9 mouse cellular contexts compared by ENCODE assay signal in the genomic region with DNA sequence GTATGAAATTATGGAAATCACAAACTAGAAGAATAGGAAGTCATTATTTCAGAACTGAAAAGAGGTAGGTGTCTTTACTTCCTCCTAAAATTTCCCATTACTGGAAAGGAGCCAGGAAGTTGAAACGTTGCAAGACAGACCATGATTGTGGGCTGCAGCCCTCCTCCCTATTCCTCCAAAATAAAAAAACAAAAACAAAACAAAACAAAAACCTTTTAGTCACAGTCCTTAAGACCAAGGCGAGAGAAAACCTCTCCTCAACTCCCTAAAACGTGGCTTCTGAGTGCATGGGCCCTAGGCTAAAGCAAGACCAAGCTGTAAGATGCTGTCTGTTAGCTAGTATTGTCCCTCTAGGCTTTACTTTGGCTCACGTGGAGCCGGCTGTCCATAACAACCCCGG. TPM values are rescaled to one million over a fixed set of nuclear protein-coding genes. Genes with fewer than 3 reads are reported as not detected.
DNase-seq lines count a peak whose midpoint lies in the region; ATAC-seq and TF ChIP-seq lines count a peak whose summit lies in the region.
"Had no signal": no experiment of that assay in that cellular context is flagged by ENCODE, and none has a peak within 500 bp of the region (broad histone marks: within the 10 kb centered on the region; RNA-seq: fewer than 3 reads in every experiment).

No protein-coding gene starts in this region.

- no peak for DNase-seq in heart, postnatal 0 days (ENCODE audit: low spot score)
- no peak for DNase-seq in heart, postnatal 36 days
- DNase-seq in brain, embryonic 14.5 days (ENCODE audit: low read depth) = peak; percentile 75
- DNase-seq in gastrocnemius, postnatal 25 days = no peak
- DNase-seq in thymus, postnatal 10 days (ENCODE audit: low spot score in 2 of 2) = no peak
- no peak for DNase-seq in ovary, postnatal 36 days (ENCODE audit: low spot score)
- DNase-seq: liver, postnatal 0 days had no signal

- WGBS in heart, postnatal 0 days = 2% methylated on average over 6 of the region's 6 CpGs
- WGBS in forebrain, embryonic 13.5 days = 2% methylated on average over 6 of the region's 6 CpGs
- 9% methylated on average over 6 of the region's 6 CpGs for WGBS in limb, embryonic 15.5 days

- no peak for ATAC-seq in heart, postnatal 0 days (ENCODE audit: insufficient read depth, low read depth)
- ATAC-seq in forebrain, embryonic 13.5 days = no peak; the same call in 1 of the 2 replicates
- ATAC-seq in limb, embryonic 15.5 days (ENCODE audit: insufficient number of reproducible peaks, low FRiP score, low TSS enrichment, low read depth) = no peak
- ATAC-seq: liver, postnatal 0 days had no signal

- H3K9ac ChIP-seq in heart, postnatal 0 days (replicated peaks; ENCODE audit: low read depth, low read length) = no peak overlapping the region
- peak overlapping the region; percentile 96 for H3K9ac ChIP-seq in forebrain, embryonic 13.5 days
- no peak overlapping the region for H3K9ac ChIP-seq in limb, embryonic 15.5 days
- H3K9ac ChIP-seq: liver, postnatal 0 days had no signal

- no peak for TF ChIP-seq EP300 in heart, postnatal 0 days (IDR thresholded peaks at IDR 0.05; ENCODE audit: low read depth)

- H3K27ac ChIP-seq in heart, postnatal 0 days (ENCODE audit: low read depth) = no peak overlapping the region
- H3K27ac ChIP-seq in forebrain, embryonic 13.5 days = peak overlapping the region; percentile 100
- H3K27ac ChIP-seq in limb, embryonic 15.5 days = no peak overlapping the region

- peaks cover 6% of the 10 kb centered on the region; the same call in 1 of the 2 replicates for H3K4me1 ChIP-seq in heart, postnatal 0 days (ENCODE audit: control insufficient read depth, insufficient read depth)
- peaks cover 79% of the 10 kb centered on the region for H3K4me1 ChIP-seq in forebrain, embryonic 13.5 days
- H3K4me1 ChIP-seq in limb, embryonic 15.5 days = peaks cover 27% of the 10 kb centered on the region

- intact Hi-C loops in heart, postnatal 36 days (cut with DNase I) = no loop called here

- peaks cover 88% of the 10 kb centered on the region for H3K27me3 ChIP-seq in heart, postnatal 0 days (ENCODE audit: control insufficient read depth, insufficient read depth, low read length)
- no peaks in the 10 kb centered on the region for H3K27me3 ChIP-seq in forebrain, embryonic 13.5 days
- H3K27me3 ChIP-seq in limb, embryonic 15.5 days = peaks cover 68% of the 10 kb centered on the region

- TF ChIP-seq CTCF in heart, postnatal 0 days (IDR thresholded peaks at IDR 0.05; ENCODE audit: low read depth) = no peak
- TF ChIP-seq CTCF in brain, embryonic 14.5 days (IDR thresholded peaks at IDR 0.05; ENCODE audit: borderline replicate concordance, extremely low read depth, insufficient read depth, insufficient read length) = no peak

- TF ChIP-seq POLR2A in brain, embryonic 14.5 days (IDR thresholded peaks at IDR 0.05; ENCODE audit: borderline replicate concordance, extremely low read depth, insufficient read depth, insufficient read length, poor library complexity, severe bottlenecking) = no peak

- no peak overlapping the region for H3K4me2 ChIP-seq in heart, postnatal 0 days (ENCODE audit: low read depth, low read length)
- H3K4me2 ChIP-seq in forebrain, embryonic 13.5 days = peak overlapping the region; percentile 98
- peak overlapping the region; percentile 80 for H3K4me2 ChIP-seq in limb, embryonic 15.5 days

- no peaks in the 10 kb centered on the region for H3K9me3 ChIP-seq in heart, postnatal 0 days (replicated peaks; ENCODE audit: control insufficient read depth, low read length)
- no peaks in the 10 kb centered on the region for H3K9me3 ChIP-seq in forebrain, embryonic 13.5 days (replicated peaks)
- no peaks in the 10 kb centered on the region for H3K9me3 ChIP-seq in limb, embryonic 15.5 days

- H3K36me3 ChIP-seq in heart, postnatal 0 days (replicated peaks; ENCODE audit: control insufficient read depth, insufficient read depth, low read length) = no peaks in the 10 kb centered on the region
- H3K36me3 ChIP-seq in forebrain, embryonic 13.5 days (ENCODE audit: poor library complexity, severe bottlenecking) = no peaks in the 10 kb centered on the region
- H3K36me3 ChIP-seq in limb, embryonic 15.5 days = no peaks in the 10 kb centered on the region

- peak overlapping the region; percentile 23; the same call in 1 of the 2 replicates for H3K4me3 ChIP-seq in heart, postnatal 0 days (ENCODE audit: low read depth, low read length)
- H3K4me3 ChIP-seq in forebrain, embryonic 13.5 days = peak overlapping the region; percentile 99
- H3K4me3 ChIP-seq in limb, embryonic 15.5 days = peak overlapping the region; percentile 35

RNA-seq across cellular contexts. Expression of gene Pou3f3, which starts 11.7 kb away (rescaled TPM):
- total RNA-seq in heart, postnatal 0 days (2014; rRNA removed; ENCODE audit: low replicate concordance) = not detected in 2 replicates
- polyA plus RNA-seq in heart, postnatal 0 days (2015; fragmentation: Nextera tagmentation; extraction: Ambion mirVana) = not detected in 2 replicates
- total RNA-seq in heart, postnatal 36 days (2021) = not detected
- polyA plus RNA-seq in brain, embryonic 14.5 days (2012; rRNA removed) = 58.3 and 64.7 TPM in 2 replicates
- polyA plus RNA-seq in forebrain, embryonic 13.5 days (2015; fragmentation: Nextera tagmentation; extraction: Ambion mirVana) = 37.1 and 44.2 TPM in 2 replicates
- 0.47 and 0.86 TPM in 2 replicates for polyA plus RNA-seq in limb, embryonic 15.5 days (2015; fragmentation: Nextera tagmentation; extraction: Ambion mirVana)
- not detected for total RNA-seq in gastrocnemius, postnatal 25 days (2021)
- polyA plus RNA-seq: liver, postnatal 0 days had no signal

Comparison
In these comparisons a context has a peak if more than half of its experiments do, and no peak if none do; other contexts are left out.
1. H3K4me3 ChIP-seq: peak in every context shown above with its lines; median percentile 99 in forebrain, embryonic 13.5 days; 35 in limb, embryonic 15.5 days; 23 in heart, postnatal 0 days.
2. RNA of gene Pou3f3, which starts 11.7 kb away (polyA plus RNA-seq): 58.3 to 64.7 TPM in brain, embryonic 14.5 days and 37.1 to 44.2 TPM in forebrain, embryonic 13.5 days; 0.47 to 0.86 TPM in limb, embryonic 15.5 days and not detected in heart, postnatal 0 days; every median in the first group is over 10 times any median in the second.